8 mouse cellular contexts compared by ENCODE assay signal in genomic region chr10:63099521-63099920, GRCm38 (mm10). TPM values are rescaled to one million over a fixed set of nuclear protein-coding genes. Genes with fewer than 3 reads are reported as not detected.
DNase-seq lines count a peak whose midpoint lies in the region; ATAC-seq and TF ChIP-seq lines count a peak whose summit lies in the region.

Atoh7 (plus strand) TSS chr10:63099651.

- H3K27ac ChIP-seq in kidney, postnatal 0 days, result no peak within 1 kb of the TSS
- no peak within 1 kb of the TSS for H3K27ac ChIP-seq in liver, embryonic 15.5 days (replicated peaks)

- no peak for ATAC-seq in kidney, postnatal 0 days (replicated peaks; ENCODE audit: low FRiP score, low read depth)
- ATAC-seq in liver, embryonic 15.5 days (ENCODE audit: insufficient read depth), result no peak
- no peak for ATAC-seq in erythroid progenitor cell, adult 5-6 weeks (replicated peaks; ENCODE audit: low FRiP score, poor library complexity, severe bottlenecking)

- H3K4me1 ChIP-seq in kidney, postnatal 0 days (replicated peaks; ENCODE audit: insufficient read depth, low read length), result peaks cover 3% of the 10 kb centered on the region; the same call in 1 of the 2 replicates
- H3K4me1 ChIP-seq in liver, embryonic 15.5 days (replicated peaks), result peaks cover 3% of the 10 kb centered on the region; the same call in 1 of the 2 replicates

- peak within 1 kb of the TSS; percentile 52 for H3K4me3 ChIP-seq in kidney, postnatal 0 days (replicated peaks; ENCODE audit: low read depth, low read length)
- peak within 1 kb of the TSS; percentile 46 for H3K4me3 ChIP-seq in liver, embryonic 15.5 days (replicated peaks)

- no peaks in the 10 kb centered on the region for H3K36me3 ChIP-seq in kidney, postnatal 0 days (ENCODE audit: insufficient read depth, low read length)
- no peaks in the 10 kb centered on the region for H3K36me3 ChIP-seq in liver, embryonic 15.5 days (replicated peaks)

- WGBS in kidney, postnatal 0 days, result 4% methylated on average over 16 of the region's 16 CpGs
- 10% methylated on average over 16 of the region's 16 CpGs for WGBS in liver, embryonic 15.5 days (ENCODE audit: insufficient replicate concordance)

- peaks cover 17% of the 10 kb centered on the region; the same call in 1 of the 2 replicates for H3K27me3 ChIP-seq in kidney, postnatal 0 days (ENCODE audit: insufficient read depth, low read length)
- peaks cover 54% of the 10 kb centered on the region for H3K27me3 ChIP-seq in liver, embryonic 15.5 days

- H3K9ac ChIP-seq in kidney, postnatal 0 days (ENCODE audit: low read depth, low read length), result peak within 1 kb of the TSS; percentile 36
- no peak within 1 kb of the TSS for H3K9ac ChIP-seq in liver, embryonic 15.5 days

- no peaks in the 10 kb centered on the region for H3K9me3 ChIP-seq in kidney, postnatal 0 days (replicated peaks; ENCODE audit: low read length)
- H3K9me3 ChIP-seq in liver, embryonic 15.5 days (replicated peaks), result no peaks in the 10 kb centered on the region

- DNase-seq in kidney, postnatal 0 days (ENCODE audit: low spot score), result no peak
- no peak for DNase-seq in kidney, adult 9 months
- peak; percentile 87 for DNase-seq in cerebellum, adult 8-10 months
- DNase-seq in frontal cortex, postnatal 36 days (ENCODE audit: low spot score in 2 of 2), result peak; percentile 42 to 57
- peak; percentile 31 for DNase-seq in telencephalon, adult 2 months (ENCODE audit: low read depth, low spot score)
- DNase-seq in spleen, postnatal 36 days (ENCODE audit: low spot score in 2 of 2), result no peak

- TF ChIP-seq CTCF in kidney, postnatal 0 days (IDR thresholded peaks at IDR 0.05; ENCODE audit: low read depth), result no peak

- peak within 1 kb of the TSS; percentile 99 for H3K4me2 ChIP-seq in kidney, postnatal 0 days (ENCODE audit: low read length)
- peak within 1 kb of the TSS; percentile 71 for H3K4me2 ChIP-seq in liver, embryonic 15.5 days

RNA-seq across cellular contexts. Expression of gene Atoh7, which starts in this region (rescaled TPM):
- polyA plus RNA-seq in kidney, postnatal 0 days (2015; fragmentation: Nextera tagmentation; extraction: Ambion mirVana), result 0.22 and 0.26 TPM in 2 replicates
- not detected in 2 replicates for polyA plus RNA-seq in liver, embryonic 15.5 days (2015; fragmentation: Nextera tagmentation; extraction: Ambion mirVana)
- not detected in 2 replicates for total RNA-seq in erythroid progenitor cell, adult 5-6 weeks (2015; ENCODE audit: low replicate concordance)
- total RNA-seq in erythroid progenitor cell, adult 5-6 weeks (2017; ENCODE audit: low replicate concordance), result not detected in 2 replicates

Comparison
In these comparisons a context has a peak if more than half of its experiments do, and no peak if none do; other contexts are left out.
1. DNase-seq: peak in cerebellum, adult 8-10 months (single experiment), frontal cortex, postnatal 36 days (2 of 2) and telencephalon, adult 2 months (single experiment); none in kidney, postnatal 0 days (single experiment), kidney, adult 9 months (single experiment) and spleen, postnatal 36 days (0 of 2).